Mouse (Mus musculus) cerebellum, adult 2 months (tissue): Measurements from ENCODE around the gene Art3. TPM values are rescaled to one million over a fixed set of nuclear protein-coding genes. Genes with fewer than 3 reads are reported as not detected.

Source experiments
- DNase-seq, 2 experiments: peaks; one replicate each; pipeline ENCODE4 v3.0.0; 2021
- H3K27ac ChIP-seq: fragments of 200-500 bp; 2 replicates; pipeline ENCODE4 v1.5.1; 2012; ENCODE audit warnings: low read length, control low read depth, inconsistent platforms; ENCODE audit not compliant: insufficient read depth
- H3K27me3 ChIP-seq: fragments of 200-500 bp; 2 replicates; pipeline ENCODE4 v1.6.1; 2012; ENCODE audit warnings: inconsistent platforms, mild to moderate bottlenecking, low read length, moderate library complexity; ENCODE audit not compliant: control insufficient read depth, insufficient read depth
- H3K4me1 ChIP-seq: fragments of 200-500 bp; 2 replicates; pipeline ENCODE4 v1.6.1; 2011; ENCODE audit warnings: low read length; ENCODE audit not compliant: control insufficient read depth, insufficient read depth
- H3K4me3 ChIP-seq: fragments of 200-500 bp; replicated peaks from 2 replicates; pipeline ENCODE3; 2011; ENCODE audit warnings: mild to moderate bottlenecking, low read depth, low read length, control low read depth; ENCODE audit not compliant: insufficient read depth
- CTCF ChIP-seq: fragments of 200-500 bp; IDR thresholded peaks from 2 replicates; pipeline ENCODE4 v1.5.1; 2011; ENCODE audit warnings: low read depth, mild to moderate bottlenecking, control low read depth, low read length, moderate library complexity, borderline replicate concordance; ENCODE audit not compliant: insufficient read depth
- POLR2A ChIP-seq: fragments of 200-500 bp; IDR thresholded peaks from 2 replicates; pipeline ENCODE4 v1.6.1; 2011; ENCODE audit warnings: low read length, control low read depth, borderline replicate concordance; ENCODE audit not compliant: insufficient read depth
- WGBS: fragments of 180-500 bp; shearing (Covaris S2); methylation state at CpG from one replicate; pipeline ENCODE4 v1.1.7; 2018; 5-methylcytosine and 5-hydroxymethylcytosine counted together
- polyA plus RNA-seq: library from polyadenylated mRNA; depleted of rRNA; stranded (reverse); fragments of >200 nt; gene quantifications from 2 replicates; pipeline ENCODE4 v1.2.3, GENCODE M21; 2012

Art3 gene
- polyA plus RNA-seq, 1 experiment = 17.8 TPM

DNA sequence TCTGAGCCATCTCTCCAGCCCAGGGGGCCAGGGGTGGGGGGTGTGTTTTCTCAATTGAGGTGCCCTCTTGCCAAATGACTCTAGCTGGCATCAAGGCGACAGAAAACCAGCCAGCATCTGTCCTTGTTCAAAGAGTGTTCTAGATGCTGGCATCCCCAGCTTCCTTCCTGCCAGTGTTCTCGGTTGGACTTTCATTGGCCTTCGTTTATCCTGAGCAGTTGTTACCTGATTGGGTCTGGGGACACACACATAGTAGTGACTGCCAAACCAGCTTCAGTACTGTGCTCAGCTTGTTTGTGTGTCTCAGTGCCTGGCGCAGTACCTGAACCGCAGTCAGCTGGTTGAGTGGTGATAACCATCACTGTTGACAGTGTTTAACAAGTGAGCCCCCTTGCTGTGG, 54.5 kb downstream of the Art3 start:
- TF ChIP-seq POLR2A = no peak
- 57% methylated on average over 5 of the region's 5 CpGs for WGBS
- Histone ChIP-seq H3K4me1 (no peaks in the 10 kb centered on the region), H3K27ac (no peak overlapping the region), H3K27me3 (no peaks in the 10 kb centered on the region), H3K4me3 (no peak overlapping the region)
- no peak for DNase-seq

DNA sequence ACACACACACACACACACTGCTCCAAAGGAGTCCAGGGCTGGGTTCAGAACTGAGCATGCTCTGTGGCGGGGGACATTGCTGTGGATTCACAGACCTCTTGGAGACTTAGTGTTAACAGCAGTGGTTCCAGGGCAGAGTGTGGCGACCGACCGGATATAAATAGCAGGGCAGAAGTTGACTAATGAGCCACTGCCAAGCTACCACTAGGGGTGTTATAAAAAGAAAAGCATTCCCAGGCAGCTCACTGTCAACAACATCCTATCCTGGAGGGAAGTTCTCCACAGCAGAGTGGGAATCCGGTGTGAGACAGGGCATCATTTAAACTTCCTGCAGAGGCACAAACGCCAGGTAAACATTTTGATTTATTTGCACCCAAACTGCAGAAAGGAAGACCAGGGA, 55.0 kb downstream of the Art3 start:
- Histone ChIP-seq H3K27ac (no peak overlapping the region), H3K4me1 (no peaks in the 10 kb centered on the region), H3K27me3 (no peaks in the 10 kb centered on the region), H3K4me3 (no peak overlapping the region)
- TF ChIP-seq POLR2A (no peak), CTCF (no peak)
- DNase-seq = no peak
- 28% methylated on average over 6 of the region's 6 CpGs for WGBS

DNA sequence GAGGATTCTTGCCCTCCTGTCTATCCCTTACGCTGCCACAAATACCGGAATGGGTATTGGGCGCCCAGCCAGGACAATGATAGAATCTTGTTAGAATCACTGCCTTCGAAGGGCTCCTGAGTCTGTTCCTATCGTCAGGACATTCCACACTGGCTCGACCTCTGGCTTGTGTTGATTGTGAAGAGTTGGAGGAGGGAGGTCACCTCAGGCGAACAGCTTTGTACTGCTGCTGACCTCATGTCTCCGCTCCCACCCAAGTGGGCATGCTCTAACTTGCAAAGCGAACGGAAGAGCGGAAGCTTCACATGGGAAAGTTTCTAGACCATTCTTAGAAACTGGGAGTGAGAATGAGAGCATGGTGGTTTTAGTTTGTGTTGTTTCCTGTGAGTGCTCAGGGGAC, 55.8 kb downstream of the Art3 start:
- DNase-seq = no peak

DNA sequence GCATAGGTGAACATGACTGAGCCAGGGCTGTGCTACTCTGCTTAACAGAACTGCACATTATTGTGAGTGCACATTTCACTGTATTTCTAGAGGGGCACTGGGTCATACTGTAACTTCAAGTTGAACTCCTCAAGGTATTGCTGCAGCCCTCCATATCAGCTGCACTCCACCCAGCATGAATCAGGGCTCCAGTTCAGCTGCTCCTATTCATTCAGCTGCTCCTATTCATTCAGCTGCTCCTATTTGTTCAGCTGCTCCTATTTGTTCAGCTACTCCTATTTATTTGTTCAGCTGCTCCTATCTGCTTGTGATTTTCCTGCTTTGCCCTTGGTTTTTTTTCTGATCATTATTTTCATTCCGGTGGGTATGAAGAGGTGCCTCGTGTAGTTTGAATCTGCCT, 58.4 kb downstream of the Art3 start:
- TF ChIP-seq CTCF (no peak), POLR2A (no peak)
- Histone ChIP-seq H3K4me1 (no peaks in the 10 kb centered on the region), H3K27me3 (no peaks in the 10 kb centered on the region; the same call in 1 of the 2 replicates), H3K4me3 (no peak overlapping the region), H3K27ac (no peak overlapping the region)
- no peak for DNase-seq
- WGBS = 83% methylated on average over 2 of the region's 2 CpGs

More for the DNA sequence above, 55.8 kb downstream of the Art3 start:
- Histone ChIP-seq H3K27me3 (no peaks in the 10 kb centered on the region), H3K4me1 (no peaks in the 10 kb centered on the region), H3K27ac (no peak overlapping the region), H3K4me3 (no peak overlapping the region)
- WGBS = 55% methylated on average over 11 of the region's 11 CpGs
- TF ChIP-seq CTCF = no peak
- no peak for TF ChIP-seq POLR2A

DNA sequence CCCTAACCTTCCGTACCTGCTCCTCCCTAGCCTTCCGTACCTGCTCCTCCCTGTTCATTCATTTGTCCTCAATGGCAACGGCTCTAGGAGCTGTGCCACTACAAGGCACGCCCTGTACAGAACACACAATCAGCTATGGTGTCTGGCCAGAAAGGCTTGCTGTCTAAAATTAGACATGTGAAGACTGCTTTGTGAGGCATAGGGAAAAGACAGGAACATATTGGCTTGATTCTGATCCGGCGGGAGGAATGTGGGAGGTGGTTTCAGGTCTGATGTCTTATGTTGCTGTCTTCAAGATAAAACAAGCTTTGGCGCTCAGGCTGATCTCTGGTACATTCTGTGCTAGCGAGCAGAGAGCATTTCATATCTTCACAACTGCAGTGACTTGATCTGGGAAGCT, 59.0 kb downstream of the Art3 start:
- Histone ChIP-seq H3K4me1 (no peaks in the 10 kb centered on the region), H3K4me3 (no peak overlapping the region), H3K27me3 (no peaks in the 10 kb centered on the region; the same call in 1 of the 2 replicates), H3K27ac (no peak overlapping the region)
- DNase-seq = no peak
- TF ChIP-seq CTCF (no peak), POLR2A (no peak)
- WGBS = 75% methylated on average over 8 of the region's 8 CpGs

DNA sequence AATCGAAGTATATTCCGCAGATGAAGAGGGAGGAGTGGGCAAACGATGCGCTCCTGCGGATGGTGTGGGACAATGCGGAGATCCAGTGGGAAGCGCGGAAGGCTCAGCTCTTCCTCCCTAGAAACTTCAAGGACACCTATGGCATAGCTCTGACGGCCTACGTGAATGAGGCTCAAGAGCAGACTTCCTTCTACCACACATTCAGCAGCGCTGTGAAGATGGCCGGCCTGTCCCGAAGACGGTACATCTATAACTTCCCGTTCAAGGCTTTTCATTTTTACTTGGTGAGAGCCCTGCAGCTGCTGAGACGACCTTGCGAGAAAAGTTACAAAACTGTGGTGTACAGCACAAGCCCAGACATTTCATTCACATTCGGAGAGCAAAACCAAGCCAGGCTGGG, 60.9 kb downstream of the Art3 start:
- Histone ChIP-seq H3K4me3 (no peak overlapping the region), H3K27ac (no peak overlapping the region), H3K27me3 (no peaks in the 10 kb centered on the region; the same call in 1 of the 2 replicates), H3K4me1 (no peaks in the 10 kb centered on the region)
- WGBS = 43% methylated on average over 18 of the region's 18 CpGs
- no peak for TF ChIP-seq POLR2A
- TF ChIP-seq CTCF = no peak
- no peak for DNase-seq

DNA sequence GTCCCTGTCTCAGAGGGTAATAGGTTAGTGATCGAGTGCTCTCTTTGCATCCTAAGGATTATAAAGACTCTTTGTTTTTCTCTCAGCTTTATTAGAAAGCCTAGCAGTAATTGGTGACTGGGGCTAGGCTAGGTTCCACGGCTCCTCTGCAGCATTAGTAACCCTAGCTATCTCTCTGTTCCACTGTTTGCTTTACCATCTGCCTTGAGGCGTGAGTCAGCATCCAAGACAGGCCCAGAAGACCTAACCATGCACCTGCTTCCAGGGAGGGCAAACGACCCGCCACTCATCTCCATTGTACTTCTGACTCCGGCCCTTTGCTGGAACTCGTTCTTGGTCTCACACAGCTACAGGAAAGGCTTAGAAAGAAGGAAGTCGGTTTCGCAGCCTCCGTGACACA, 62.2 kb downstream of the Art3 start:
- DNase-seq = no peak
- Histone ChIP-seq H3K4me1 (no peaks in the 10 kb centered on the region), H3K27ac (no peak overlapping the region), H3K4me3 (no peak overlapping the region), H3K27me3 (no peaks in the 10 kb centered on the region; the same call in 1 of the 2 replicates)
- TF ChIP-seq POLR2A (no peak), CTCF (no peak)
- WGBS = 63% methylated on average over 10 of the region's 10 CpGs

DNA sequence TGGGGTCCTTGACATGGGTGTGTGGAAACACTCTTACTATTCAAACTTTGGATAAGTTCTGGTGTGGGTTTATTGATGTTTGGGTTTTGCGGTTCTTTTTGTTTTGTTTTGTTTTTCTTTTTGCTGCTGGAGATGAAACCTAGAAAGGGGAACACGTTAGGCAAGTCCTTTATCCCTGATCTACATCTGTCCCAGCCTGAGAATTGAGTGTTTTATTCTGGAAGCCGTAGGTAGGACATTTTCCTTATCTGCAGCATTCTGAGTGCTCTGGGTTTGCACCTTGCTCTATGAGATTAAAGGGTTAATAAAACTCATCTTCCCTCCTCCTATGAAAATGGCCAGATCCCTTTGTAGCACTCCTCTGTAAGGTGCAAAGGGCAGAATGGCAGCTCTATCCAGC, 64.1 kb downstream of the Art3 start:
- no peak for TF ChIP-seq CTCF
- TF ChIP-seq POLR2A = no peak
- 86% methylated on average over 3 of the region's 3 CpGs for WGBS
- H3K4me1 ChIP-seq = no peaks in the 10 kb centered on the region
- H3K4me3 ChIP-seq = no peak overlapping the region
- H3K27ac ChIP-seq = no peak overlapping the region
- no peaks in the 10 kb centered on the region; the same call in 1 of the 2 replicates for H3K27me3 ChIP-seq
- DNase-seq = no peak

DNA sequence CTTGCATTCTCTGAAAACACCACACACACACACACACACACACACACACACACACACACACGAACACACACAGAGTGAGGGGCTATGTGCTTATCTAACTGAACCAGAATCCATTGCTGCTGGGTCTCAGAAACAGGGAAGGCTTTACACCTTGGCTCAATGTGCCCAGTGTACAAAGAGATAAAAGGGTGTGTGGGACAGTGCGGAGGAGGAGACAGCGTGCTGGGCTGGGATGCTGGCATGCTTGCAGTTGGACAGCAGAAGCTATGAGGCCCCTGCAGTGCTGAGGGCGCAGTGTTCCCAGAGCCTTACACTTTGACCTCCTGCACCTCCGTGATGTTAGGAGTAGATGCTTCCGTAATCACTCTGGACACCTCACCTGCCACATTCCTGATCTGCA, 64.8 kb downstream of the Art3 start:
- Histone ChIP-seq H3K4me3 (no peak overlapping the region), H3K4me1 (no peaks in the 10 kb centered on the region), H3K27me3 (no peaks in the 10 kb centered on the region; the same call in 1 of the 2 replicates), H3K27ac (no peak overlapping the region)
- DNase-seq = no peak
- no peak for TF ChIP-seq CTCF
- no peak for TF ChIP-seq POLR2A
- WGBS = 78% methylated on average over 6 of the region's 6 CpGs
